Mouse (Mus musculus) neural tube, embryonic 11.5 days (tissue): Measurements from ENCODE around the gene Gkn2. TPM values are rescaled to one million over a fixed set of nuclear protein-coding genes. Genes with fewer than 3 reads are reported as not detected.

Source experiments
- ATAC-seq: fragments of 200-750 bp; cut with Nextera tagmentation; 2 replicates; pipeline ENCODE4 v1.8.0; 2017; ENCODE audit warnings: moderate number of reproducible peaks, mild to moderate bottlenecking, moderate TSS enrichment, moderate library complexity; ENCODE audit not compliant: insufficient read depth, low FRiP score, low TSS enrichment
- DNase-seq: peaks from one replicate; pipeline ENCODE4 v3.0.0-alpha.2; 2015; ENCODE audit warnings: low spot score
- H3K27ac ChIP-seq: fragments of 300-500 bp; sonication (generic); 2 replicates; pipeline ENCODE4 v1.5.1; 2014; ENCODE audit warnings: low read depth, mild to moderate bottlenecking, low read length
- H3K27me3 ChIP-seq: fragments of 300-500 bp; sonication (generic); 2 replicates; pipeline ENCODE4 v1.6.1; 2014; ENCODE audit warnings: mild to moderate bottlenecking, low read length, mixed read lengths; ENCODE audit not compliant: control insufficient read depth, insufficient read depth
- H3K36me3 ChIP-seq: fragments of 300-500 bp; sonication (generic); 2 replicates; pipeline ENCODE4 v1.6.1; 2014; ENCODE audit warnings: mild to moderate bottlenecking, low read length, moderate library complexity, mixed read lengths; ENCODE audit not compliant: control insufficient read depth, insufficient read depth
- H3K4me1 ChIP-seq: fragments of 300-500 bp; sonication (generic); 2 replicates; pipeline ENCODE4 v1.6.1; 2014; ENCODE audit warnings: low read length, mixed read lengths; ENCODE audit not compliant: control insufficient read depth, insufficient read depth
- H3K4me2 ChIP-seq: fragments of 300-500 bp; sonication (generic); 2 replicates; pipeline ENCODE4 v1.6.1; 2014; ENCODE audit warnings: low read depth, mild to moderate bottlenecking, moderate library complexity
- H3K4me3 ChIP-seq: fragments of 300-500 bp; sonication (generic); 2 replicates; pipeline ENCODE4 v1.5.1; 2014; ENCODE audit warnings: low read depth, low read length
- H3K9ac ChIP-seq: fragments of 300-500 bp; sonication (generic); 2 replicates; pipeline ENCODE4 v1.6.1; 2014; ENCODE audit warnings: mild to moderate bottlenecking, low read length
- H3K9me3 ChIP-seq: fragments of 300-500 bp; sonication (generic); 2 replicates; pipeline ENCODE4 v1.6.1; 2016; ENCODE audit warnings: low read length; ENCODE audit not compliant: control insufficient read depth
- WGBS: fragments of 180-500 bp; shearing (Covaris S2); extraction: QIAGEN DNeasy Blood & Tissue Kit; methylation state at CpG from one replicate; pipeline ENCODE4 v1.1.7; 2014; 5-methylcytosine and 5-hydroxymethylcytosine counted together
- polyA plus RNA-seq: library from polyadenylated mRNA; unstranded; fragments of >200 nt; fragmentation: Nextera tagmentation; extraction: Ambion mirVana; gene quantifications from 2 replicates; pipeline ENCODE4 v1.2.1, GENCODE M21; 2014

Gkn2 gene
- polyA plus RNA-seq, 1 experiment from 2014 or later = not detected

- Histone ChIP-seq H3K27me3 (no peaks in the 10 kb centered on the region), H3K9ac (no peak overlapping the region), H3K4me2 (no peak overlapping the region), H3K9me3 (no peaks in the 10 kb centered on the region), H3K27ac (no peak overlapping the region), H3K36me3 (no peaks in the 10 kb centered on the region), H3K4me3 (no peak overlapping the region), H3K4me1 (no peaks in the 10 kb centered on the region)
- 79% methylated on average over 8 of the region's 8 CpGs for WGBS
- ATAC-seq (no peak), DNase-seq (no peak)
These were observed 20.5 kb downstream of the Gkn2 start for GRCm38 (mm10) chr6:87393466-87394205.

DNA sequence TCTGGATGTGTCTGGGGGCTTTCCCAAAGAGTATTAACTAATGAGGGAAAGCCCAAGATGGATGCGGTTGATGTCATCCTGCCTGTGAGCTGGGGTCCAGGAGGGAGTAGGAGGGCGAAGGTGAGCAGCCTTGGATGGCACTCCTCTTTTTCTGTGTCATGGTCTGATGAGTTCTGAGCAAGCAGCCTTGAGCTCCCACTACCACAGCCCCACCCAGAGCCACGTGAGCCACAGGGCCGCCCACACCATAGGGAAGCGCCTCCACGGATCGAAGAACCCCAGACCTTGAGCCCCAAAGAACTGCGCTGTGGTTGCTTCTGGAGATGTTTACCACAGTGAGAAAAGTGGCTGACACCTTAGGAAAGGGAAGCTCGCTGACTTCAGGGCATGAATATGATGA is 21.6 kb downstream of the Gkn2 start:
- H3K9me3 ChIP-seq = no peaks in the 10 kb centered on the region
- H3K4me1 ChIP-seq = no peaks in the 10 kb centered on the region
- H3K27ac ChIP-seq = no peak overlapping the region
- no peaks in the 10 kb centered on the region for H3K27me3 ChIP-seq
- 89% methylated on average over 9 of the region's 9 CpGs for WGBS
- H3K9ac ChIP-seq = no peak overlapping the region
- DNase-seq = no peak
- H3K4me3 ChIP-seq = no peak overlapping the region
- no peak for ATAC-seq
- H3K4me2 ChIP-seq = no peak overlapping the region
- H3K36me3 ChIP-seq = no peaks in the 10 kb centered on the region

GRCm38 (mm10) chr6:87399137-87399536 is 26.0 kb downstream of the Gkn2 start:
- no peak overlapping the region for H3K4me2 ChIP-seq
- no peak for ATAC-seq
- 4% methylated on average over 5 of the region's 5 CpGs for WGBS

GRCm38 (mm10) chr6:87399886-87400566 is 26.9 kb downstream of the Gkn2 start:
- Histone ChIP-seq H3K36me3 (no peaks in the 10 kb centered on the region), H3K9ac (no peak overlapping the region), H3K4me3 (no peak overlapping the region), H3K27ac (no peak overlapping the region), H3K9me3 (no peaks in the 10 kb centered on the region), H3K4me2 (no peak overlapping the region), H3K27me3 (no peaks in the 10 kb centered on the region), H3K4me1 (no peaks in the 10 kb centered on the region)
- ATAC-seq (no peak), DNase-seq (no peak)
- 69% methylated on average over 4 of the region's 4 CpGs for WGBS

More at GRCm38 (mm10) chr6:87399137-87399536, 26.0 kb downstream of the Gkn2 start:
- Histone ChIP-seq H3K4me1 (no peaks in the 10 kb centered on the region), H3K27ac (no peak overlapping the region), H3K9me3 (no peaks in the 10 kb centered on the region), H3K27me3 (no peaks in the 10 kb centered on the region), H3K36me3 (no peaks in the 10 kb centered on the region), H3K4me3 (no peak overlapping the region), H3K9ac (no peak overlapping the region)
- peak; percentile 80 for DNase-seq

- Histone ChIP-seq H3K4me2 (no peak overlapping the region), H3K36me3 (no peaks in the 10 kb centered on the region), H3K9me3 (no peaks in the 10 kb centered on the region), H3K27me3 (no peaks in the 10 kb centered on the region), H3K4me3 (no peak overlapping the region), H3K9ac (no peak overlapping the region), H3K27ac (no peak overlapping the region), H3K4me1 (no peaks in the 10 kb centered on the region)
- ATAC-seq (no peak), DNase-seq (no peak)
- WGBS = 85% methylated on average over 6 of the region's 6 CpGs
These were observed 28.3 kb downstream of the Gkn2 start for GRCm38 (mm10) chr6:87401456-87401855.

- H3K27ac ChIP-seq = no peak overlapping the region
- ATAC-seq (no peak), DNase-seq (no peak)
- no peak overlapping the region for H3K4me3 ChIP-seq
- WGBS = 37% methylated on average over 3 of the region's 3 CpGs
- no peaks in the 10 kb centered on the region for H3K36me3 ChIP-seq
- no peak overlapping the region for H3K9ac ChIP-seq
- H3K4me1 ChIP-seq = no peaks in the 10 kb centered on the region
- no peak overlapping the region for H3K4me2 ChIP-seq
- no peaks in the 10 kb centered on the region for H3K9me3 ChIP-seq
- no peaks in the 10 kb centered on the region for H3K27me3 ChIP-seq
These were observed 38.9 kb downstream of the Gkn2 start for GRCm38 (mm10) chr6:87412011-87412410.

DNA sequence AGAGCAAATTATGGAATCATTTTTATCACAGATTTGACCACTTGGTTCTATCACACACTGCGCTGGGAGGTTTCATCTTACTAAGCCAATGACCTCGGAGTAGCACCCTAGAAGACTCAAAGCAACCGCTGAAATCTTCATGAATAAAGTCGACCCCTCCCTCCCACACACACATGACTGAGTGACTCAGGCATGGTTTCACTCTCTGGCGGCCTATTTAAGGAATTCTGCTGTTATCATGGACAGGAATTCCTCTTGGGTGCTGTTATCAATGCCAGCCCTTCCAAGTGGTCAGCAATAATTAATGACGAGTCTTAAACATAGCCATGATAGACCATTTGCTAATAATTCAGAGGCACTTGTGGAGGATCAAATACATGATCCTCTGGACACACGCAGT is 49.1 kb downstream of the Gkn2 start:
- Histone ChIP-seq H3K27me3 (no peaks in the 10 kb centered on the region), H3K36me3 (no peaks in the 10 kb centered on the region), H3K4me2 (no peak overlapping the region), H3K4me3 (no peak overlapping the region), H3K9me3 (no peaks in the 10 kb centered on the region), H3K9ac (no peak overlapping the region), H3K4me1 (no peaks in the 10 kb centered on the region), H3K27ac (no peak overlapping the region)
- DNase-seq (no peak), ATAC-seq (no peak)
- 86% methylated on average over 7 of the region's 7 CpGs for WGBS

- Histone ChIP-seq H3K9ac (no peak overlapping the region), H3K4me2 (no peak overlapping the region), H3K27ac (no peak overlapping the region), H3K4me1 (no peaks in the 10 kb centered on the region), H3K36me3 (no peaks in the 10 kb centered on the region), H3K4me3 (no peak overlapping the region), H3K27me3 (no peaks in the 10 kb centered on the region), H3K9me3 (no peaks in the 10 kb centered on the region)
- ATAC-seq (no peak), DNase-seq (no peak)
- WGBS = 75% methylated on average over 19 of the region's 19 CpGs
These were observed 51.1 kb downstream of the Gkn2 start for GRCm38 (mm10) chr6:87424037-87424816.
